Mouse (Mus musculus) CD8-positive naive resting alpha-beta T cell, adult 2 months (primary cell): ENCODE results near the gene Ganab.
"Not testable (repeated sequence)": the region's sequence is repeated elsewhere in the genome, so short reads cannot be mapped to it uniquely, and the experiment has no call there.

Source experiments
- DNase-seq, 2 experiments: peaks; one replicate each; pipeline ENCODE4 v3.0.0; 2022; ENCODE audit warnings: low read depth in 2 of 2, low spot score in 2 of 2

Gene Ganab

GRCm38 (mm10) chr19:8888511-8889385 lies 9.1 kb upstream of the Ganab start, which contains the start of the genes 1810009A15Rik and Gm49416:
TSS of gene 1810009A15Rik (plus strand) at chr19:8888853.
TSS of gene Gm49416 (plus strand) at chr19:8888926.
- peak; percentile 94 for DNase-seq

- peak; percentile 76 to 85 for DNase-seq
Measured at GRCm38 (mm10) chr19:8892829-8893766, 4.8 kb upstream of the Ganab start, which contains the start of gene Ints5. TSS of gene Ints5 (plus strand) at chr19:8893005.

DNA sequence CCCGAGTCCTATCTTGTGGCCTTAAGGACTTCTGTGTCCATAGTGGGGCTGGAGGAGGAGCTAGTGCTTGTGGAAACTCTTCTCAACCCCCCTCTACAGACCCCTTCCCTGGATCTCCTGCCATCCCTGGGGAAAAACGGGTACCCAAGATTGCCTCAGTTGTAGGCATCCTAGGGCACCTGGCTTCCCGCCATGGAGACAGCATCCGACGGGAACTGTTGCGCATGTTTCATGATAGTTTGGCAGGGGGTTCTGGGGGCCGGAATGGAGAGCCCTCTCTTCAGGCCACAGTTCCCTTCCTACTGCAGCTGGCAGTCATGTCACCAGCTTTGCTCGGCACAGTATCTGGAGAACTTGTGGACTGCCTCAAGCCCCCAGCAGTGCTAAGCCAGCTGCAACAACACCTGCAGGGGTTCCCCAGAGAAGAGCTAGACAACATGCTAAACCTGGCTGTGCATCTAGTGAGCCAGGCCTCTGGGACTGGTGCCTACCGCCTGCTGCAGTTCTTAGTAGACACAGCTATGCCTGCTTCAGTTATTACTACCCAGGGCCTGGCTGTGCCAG lies 2.4 kb upstream of the Ganab start:
- DNase-seq: no peak

DNA sequence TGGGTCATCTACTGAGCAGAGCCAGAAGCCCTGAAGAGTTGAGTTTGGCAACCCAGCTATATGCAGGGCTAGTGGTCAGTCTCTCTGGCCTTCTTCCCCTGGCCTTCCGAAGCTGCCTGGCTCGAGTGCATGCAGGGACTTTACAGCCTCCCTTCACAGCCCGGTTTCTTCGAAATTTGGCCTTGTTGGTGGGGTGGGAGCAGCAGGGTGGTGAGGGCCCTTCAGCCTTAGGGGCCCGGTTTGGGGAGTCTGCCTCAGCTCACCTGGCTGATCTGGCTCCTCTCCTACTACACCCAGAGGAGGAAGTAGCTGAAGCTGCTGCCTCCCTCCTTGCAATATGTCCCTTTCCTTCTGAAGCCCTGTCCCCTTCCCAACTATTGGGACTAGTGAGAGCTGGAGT lies 1.6 kb upstream of the Ganab start:
- not testable (repeated sequence) for DNase-seq

- not testable (repeated sequence) for DNase-seq
Measured at GRCm38 (mm10) chr19:8897211-8897864, 533 bp upstream of the Ganab start.

GRCm38 (mm10) chr19:8898576-8898975 lies 705 bp downstream of the Ganab start:
- peak in 1 of 2 experiments; percentile 18 for DNase-seq

GRCm38 (mm10) chr19:8899079-8899478 lies 1.2 kb downstream of the Ganab start:
- no peak for DNase-seq

GRCm38 (mm10) chr19:8903412-8903811 lies 5.5 kb downstream of the Ganab start:
- DNase-seq: no peak

DNA sequence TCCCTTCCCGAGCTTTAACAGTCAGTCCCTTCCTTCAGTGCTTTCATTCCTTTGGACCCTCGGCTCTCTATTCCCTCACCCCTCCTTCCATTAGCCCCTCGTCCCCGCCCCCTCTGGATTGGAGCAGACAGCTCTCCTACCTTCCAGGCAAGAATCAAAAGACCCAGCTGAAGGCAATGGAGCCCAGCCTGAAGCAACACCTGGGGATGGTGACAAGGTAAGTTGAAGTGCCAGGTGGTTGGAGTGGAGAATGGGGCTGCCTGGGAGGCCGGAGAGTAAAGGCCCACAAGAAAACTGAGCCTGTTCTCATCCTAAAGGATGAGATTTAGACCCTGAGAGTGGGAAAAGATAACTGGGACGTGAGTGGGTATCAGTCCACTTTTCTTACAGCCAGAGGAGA lies 10.7 kb downstream of the Ganab start:
- DNase-seq: no peak

- no peak for DNase-seq
Measured at GRCm38 (mm10) chr19:8911810-8912209, 13.9 kb downstream of the Ganab start.

DNA sequence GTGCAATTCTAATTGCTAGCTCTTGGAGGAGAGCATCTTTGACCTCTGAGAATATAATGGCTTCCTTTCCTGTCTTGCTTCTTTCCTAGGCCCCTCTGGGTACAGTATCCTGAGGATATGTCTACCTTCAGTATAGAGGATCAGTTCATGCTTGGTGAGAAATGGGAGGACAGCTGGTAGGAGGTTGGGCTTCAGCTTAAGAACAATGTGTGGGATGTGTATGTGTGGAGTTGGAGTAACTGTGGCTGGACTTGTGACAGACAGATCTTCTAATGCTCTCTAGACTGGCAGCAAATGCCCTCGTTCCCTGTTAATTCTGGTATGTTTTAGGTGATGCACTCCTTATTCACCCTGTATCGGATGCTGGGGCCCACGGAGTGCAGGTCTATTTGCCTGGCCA lies 16.3 kb downstream of the Ganab start:
- no peak for DNase-seq

GRCm38 (mm10) chr19:8919000-8919399 lies 21.1 kb downstream of the Ganab start:
- DNase-seq: no peak

GRCm38 (mm10) chr19:8919684-8920072 lies 21.8 kb downstream of the Ganab start:
- DNase-seq: no peak

DNA sequence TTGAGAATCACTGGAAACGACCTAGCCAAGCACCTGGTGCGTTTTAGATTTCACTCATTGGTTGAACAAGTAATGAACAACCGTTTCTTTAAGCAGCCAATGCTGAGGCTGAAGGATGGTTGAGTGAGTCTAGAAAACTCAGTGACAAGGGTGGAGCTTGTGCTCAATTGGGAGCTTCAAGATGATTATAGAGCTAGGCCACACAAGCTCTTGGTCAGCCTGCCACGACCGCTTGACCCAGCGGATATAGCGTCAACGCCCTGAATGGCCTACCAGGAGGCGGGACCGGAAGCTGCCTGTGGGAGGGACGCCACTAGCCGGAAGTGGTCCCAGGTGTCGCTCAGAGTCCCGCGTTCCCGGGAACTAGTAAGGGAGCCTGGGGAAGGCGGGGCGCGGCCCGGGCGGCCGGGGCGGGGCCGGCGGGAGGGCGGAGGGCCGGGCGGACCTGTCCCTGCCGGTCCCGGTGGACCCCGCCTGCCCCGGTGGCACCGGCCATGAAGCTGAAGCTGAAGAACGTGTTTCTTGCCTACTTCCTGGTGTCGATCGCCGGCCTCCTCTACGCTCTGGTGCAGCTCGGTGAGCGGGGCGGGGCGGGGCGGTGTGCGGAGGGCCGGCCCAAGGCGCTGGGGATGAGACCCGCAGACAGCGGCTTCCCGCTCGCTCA lies 22.3 kb downstream of the Ganab start, which contains the start of gene B3gat3:
B3gat3 (plus strand) TSS at position 302 of the 664 bp plus-strand sequence.
- peak; percentile 57 to 63 for DNase-seq

- no peak for DNase-seq
Measured at GRCm38 (mm10) chr19:8920836-8921291, 23.0 kb downstream of the Ganab start.

DNA sequence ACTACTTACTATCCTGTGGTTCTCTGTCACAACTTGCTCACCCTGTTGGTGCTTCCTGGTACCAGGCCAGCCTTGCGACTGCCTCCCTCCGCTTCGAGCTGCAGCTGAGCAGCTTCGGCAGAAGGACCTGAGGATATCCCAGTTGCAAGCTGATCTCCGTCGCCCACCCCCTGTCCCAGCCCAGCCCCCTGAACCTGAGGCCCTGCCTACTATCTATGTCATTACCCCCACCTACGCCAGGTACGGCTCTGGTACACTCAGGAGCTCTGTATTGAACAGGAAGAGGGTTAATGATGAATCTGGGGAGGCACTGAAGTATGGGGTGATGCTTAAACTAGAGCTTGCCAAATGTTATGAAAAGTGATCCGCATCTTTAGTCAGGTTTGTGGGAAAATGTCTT lies 23.9 kb downstream of the Ganab start:
- DNase-seq: no peak

DNA sequence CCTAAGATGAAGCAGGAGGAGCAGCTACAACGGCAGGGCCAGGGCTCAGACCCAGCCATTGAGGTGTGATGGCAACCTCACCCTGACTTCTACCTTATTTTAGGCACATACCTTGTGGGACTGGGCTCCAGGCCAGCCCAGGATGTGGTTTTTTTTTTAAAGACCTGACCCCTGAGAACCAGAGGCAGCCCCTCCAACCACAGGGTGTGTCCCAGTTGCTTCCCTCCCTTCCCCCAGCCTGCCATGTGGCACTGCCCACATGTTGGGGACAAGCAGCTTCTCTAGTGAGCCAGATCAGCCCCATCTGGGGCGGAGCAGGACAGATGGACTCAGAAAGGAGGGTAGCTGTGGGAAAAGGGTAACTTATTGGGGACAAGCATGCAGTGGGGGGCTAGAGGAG lies 28.9 kb downstream of the Ganab start:
- DNase-seq: no peak

GRCm38 (mm10) chr19:8927891-8928525 lies 30.1 kb downstream of the Ganab start:
- no peak for DNase-seq

- DNase-seq: peak in 1 of 2 experiments; percentile 20
Measured at GRCm38 (mm10) chr19:8928689-8929223, 30.9 kb downstream of the Ganab start.
